Mouse (Mus musculus) liver, postnatal 0 days (tissue): Measurements from ENCODE around the gene Satb1.

Experiments
- CTCF ChIP-seq: sonication (generic); IDR thresholded peaks from 2 replicates; pipeline ENCODE4 v1.5.1; 2016; ENCODE audit warnings: antibody characterized with exemption, low read depth
- EP300 ChIP-seq: IDR thresholded peaks from 2 replicates; pipeline ENCODE4 v1.6.1; 2016; ENCODE audit warnings: antibody characterized with exemption, low read depth, mild to moderate bottlenecking

- TF ChIP-seq CTCF (no peak), EP300 (no peak)
These were observed 48.0 kb upstream of the Satb1 start for GRCm38 (mm10) chr17:51880895-51881622.
